Mouse (Mus musculus) cerebellum, adult 2 months (tissue): Measurements from ENCODE around the gene Mtpn.

Source experiments
- CTCF ChIP-seq: fragments of 200-500 bp; IDR thresholded peaks from 2 replicates; pipeline ENCODE4 v1.5.1; 2011; ENCODE audit warnings: low read depth, mild to moderate bottlenecking, control low read depth, low read length, moderate library complexity, borderline replicate concordance; ENCODE audit not compliant: insufficient read depth
- POLR2A ChIP-seq: fragments of 200-500 bp; IDR thresholded peaks from 2 replicates; pipeline ENCODE4 v1.6.1; 2011; ENCODE audit warnings: low read length, control low read depth, borderline replicate concordance; ENCODE audit not compliant: insufficient read depth

- TF ChIP-seq CTCF (no peak), POLR2A (no peak)
Measured at GRCm38 (mm10) chr6:35513362-35513761, 26.3 kb downstream of the Mtpn start.
